ENCODE assay signal across 8 mouse cellular contexts in genomic region chr11:26385971-26386370, GRCm38 (mm10). TPM values are rescaled to one million over a fixed set of nuclear protein-coding genes. Genes with fewer than 3 reads are reported as not detected.
A peak's percentile ranks its signal among the peaks of the same experiment; 100 is the strongest.
DNase-seq lines count a peak whose midpoint lies in the region; ATAC-seq and TF ChIP-seq lines count a peak whose summit lies in the region.

Fancl (plus strand) TSS chr11:26386135.

- no peak for TF ChIP-seq POLR2A in bone marrow, adult 2 months (IDR thresholded peaks at IDR 0.05; ENCODE audit: borderline replicate concordance, control insufficient read depth, low read depth, low read length)

- peak within 1 kb of the TSS; percentile 90 for H3K4me3 ChIP-seq in left cerebral cortex, adult 2 months
- H3K4me3 ChIP-seq in bone marrow, adult 2 months (replicated peaks; ENCODE audit: control insufficient read depth, low read depth, low read length) = peak within 1 kb of the TSS; percentile 80

- DNase-seq in left cerebral cortex, adult 2 months (ENCODE audit: extremely low spot score in 1 of 2, low spot score in 2 of 2) = no peak
- no peak for DNase-seq in left cerebral cortex, adult 9 months (ENCODE audit: low spot score in 2 of 2)
- no peak for DNase-seq in Muller cell, postnatal 12 days (ENCODE audit: inconsistent ontology term)
- DNase-seq in cerebellum, postnatal 14 days = no peak
- DNase-seq in gastrocnemius, postnatal 25 days = no peak

- WGBS in bone marrow, adult 2 months = 99% methylated on average over 2 of the region's 2 CpGs

- no peak for TF ChIP-seq CTCF in left cerebral cortex, adult 2 months (IDR thresholded peaks at IDR 0.05)
- no peak for TF ChIP-seq CTCF in bone marrow, adult 2 months (IDR thresholded peaks at IDR 0.05; ENCODE audit: control insufficient read depth, insufficient read depth, low read length)

- no peak for ATAC-seq in hematopoietic stem cell, adult 5-6 weeks (replicated peaks in 1 of 2; ENCODE audit: insufficient read depth in 1 of 2, low FRiP score in 2 of 2, low TSS enrichment in 1 of 2, low read depth in 1 of 2, poor library complexity in 2 of 2, severe bottlenecking in 2 of 2)
- no peak for ATAC-seq in megakaryocyte-erythroid progenitor cell, adult 5-6 weeks (replicated peaks; ENCODE audit: low FRiP score, low TSS enrichment, poor library complexity, severe bottlenecking)

- intact Hi-C loops in left cerebral cortex, adult 2 months (cut with DNase I) = loop anchor here (5.0 kb wide), 1 partner anchor 174 kb away; the partner anchor contains the start of gene 5730522E02Rik

- H3K4me1 ChIP-seq in bone marrow, adult 2 months (ENCODE audit: control insufficient read depth, insufficient read depth, low read length) = no peaks in the 10 kb centered on the region; the same call in 1 of the 2 replicates

- H3K27ac ChIP-seq in left cerebral cortex, adult 2 months = peak within 1 kb of the TSS; percentile 96
- peak within 1 kb of the TSS; percentile 82 for H3K27ac ChIP-seq in bone marrow, adult 2 months (ENCODE audit: control insufficient read depth, insufficient read depth, low read depth, low read length, poor library complexity)

RNA-seq across cellular contexts. Expression of gene Fancl, which starts in this region (rescaled TPM):
- 1 to 10 TPM; 8.4 to 9.6 TPM for total RNA-seq in left cerebral cortex, adult 2 months (2021)
- polyA plus RNA-seq in bone marrow, adult 2 months (2011; ENCODE audit: insufficient read depth, insufficient read length, low replicate concordance, missing spikeins) = 19.0 and 24.9 TPM in 2 replicates
- 43.3 and 57.4 TPM in 2 replicates for total RNA-seq in hematopoietic stem cell, adult 5-6 weeks (2017)
- total RNA-seq in megakaryocyte-erythroid progenitor cell, adult 5-6 weeks (2014; fragmentation: Nextera tagmentation) = 32.0 and 37.5 TPM in 2 replicates
- 67.8 and 68.6 TPM in 2 replicates for total RNA-seq in megakaryocyte-erythroid progenitor cell, adult 5-6 weeks (2017)
- 1 to 10 TPM; 3.0 to 3.6 TPM for total RNA-seq in gastrocnemius, postnatal 25 days (2021)
